Mouse (Mus musculus) spleen, adult 2 months (tissue): Measurements from ENCODE around the gene Kat7. TPM values are rescaled to one million over a fixed set of nuclear protein-coding genes. Genes with fewer than 3 reads are reported as not detected.

Experiments
- DNase-seq, 2 experiments: peaks; one replicate each; pipeline versions ENCODE4 v3.0.0 to v3.0.0-alpha.2; 2012 to 2021; ENCODE audit warnings: low spot score in 2 of 2, low read depth in 1 of 2
- H3K27ac ChIP-seq: fragments of 200-500 bp; 2 replicates; pipeline ENCODE4 v1.5.1; 2012; ENCODE audit warnings: low read length, inconsistent platforms; ENCODE audit not compliant: insufficient read depth
- H3K27me3 ChIP-seq: fragments of 200-500 bp; 2 replicates; pipeline ENCODE4 v1.6.1; 2012; ENCODE audit warnings: mild to moderate bottlenecking, moderate library complexity, low read length, inconsistent platforms; ENCODE audit not compliant: control insufficient read depth, insufficient read depth
- H3K36me3 ChIP-seq: fragments of 200-500 bp; 2 replicates; pipeline ENCODE4 v1.6.1; 2012; ENCODE audit warnings: mild to moderate bottlenecking, low read length, inconsistent platforms; ENCODE audit not compliant: control insufficient read depth, insufficient read depth
- H3K4me1 ChIP-seq: fragments of 200-500 bp; 2 replicates; pipeline ENCODE4 v1.6.1; 2011; ENCODE audit warnings: inconsistent platforms; ENCODE audit not compliant: control insufficient read depth, insufficient read depth, insufficient read length
- H3K4me3 ChIP-seq: fragments of 200-500 bp; 2 replicates; pipeline ENCODE4 v1.5.1; 2011; ENCODE audit warnings: mild to moderate bottlenecking, inconsistent platforms; ENCODE audit not compliant: insufficient read depth, insufficient read length; ENCODE audit errors: extremely low read depth
- CTCF ChIP-seq: fragments of 200-500 bp; IDR thresholded peaks from 2 replicates; pipeline ENCODE4 v1.5.1; 2011; ENCODE audit warnings: mild to moderate bottlenecking, inconsistent platforms; ENCODE audit not compliant: insufficient read depth, insufficient read length, insufficient replicate concordance; ENCODE audit errors: extremely low read depth
- POLR2A ChIP-seq: fragments of 200-500 bp; IDR thresholded peaks from 2 replicates; pipeline ENCODE4 v1.6.1; 2011; ENCODE audit warnings: low read depth, low read length, inconsistent platforms
- WGBS: fragments of 180-500 bp; shearing (Covaris S2); methylation state at CpG from one replicate; pipeline ENCODE4 v1.1.7; 2018; 5-methylcytosine and 5-hydroxymethylcytosine counted together
- polyA plus RNA-seq: library from polyadenylated mRNA; depleted of rRNA; stranded (reverse); fragments of >200 nt; gene quantifications from 2 replicates; pipeline ENCODE4 v1.2.3, GENCODE M21; 2012

Gene Kat7
- polyA plus RNA-seq, 1 experiment: 25.2 TPM

DNA sequence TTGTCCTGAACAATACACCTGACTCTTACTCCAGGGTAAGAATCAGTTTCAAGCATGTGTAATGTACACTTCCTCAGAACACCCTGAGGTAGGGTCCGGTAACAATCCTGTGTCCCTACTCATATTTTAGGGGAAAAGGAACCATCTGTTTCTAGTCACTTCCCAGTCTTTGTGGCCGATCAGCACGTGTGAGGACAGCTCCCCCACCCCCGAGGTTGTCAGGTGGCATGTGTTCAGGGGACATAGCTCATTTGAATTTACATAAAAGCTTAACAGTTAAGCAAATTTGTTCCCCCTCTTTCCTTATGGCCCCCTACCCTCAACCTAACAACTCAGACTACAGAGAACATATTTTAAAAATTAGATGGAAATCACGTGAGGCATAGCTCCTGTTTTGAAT lies 30.6 kb upstream of the Kat7 start:
- peaks cover 14% of the 10 kb centered on the region; the same call in 1 of the 2 replicates for H3K4me1 ChIP-seq
- H3K27me3 ChIP-seq: no peaks in the 10 kb centered on the region
- WGBS: 12% methylated on average over 5 of the region's 5 CpGs
- DNase-seq: no peak
- no peak overlapping the region; the same call in 1 of the 2 replicates for H3K27ac ChIP-seq
- TF ChIP-seq POLR2A: no peak
- no peak for TF ChIP-seq CTCF
- H3K36me3 ChIP-seq: no peaks in the 10 kb centered on the region
- no peak overlapping the region for H3K4me3 ChIP-seq

- Histone ChIP-seq H3K4me3 (no peak overlapping the region), H3K27ac (no peak overlapping the region; the same call in 1 of the 2 replicates), H3K36me3 (no peaks in the 10 kb centered on the region), H3K27me3 (no peaks in the 10 kb centered on the region), H3K4me1 (peaks cover 14% of the 10 kb centered on the region; the same call in 1 of the 2 replicates)
- 73% methylated on average over 1 of the region's 1 CpGs for WGBS
- no peak for TF ChIP-seq POLR2A
- TF ChIP-seq CTCF: no peak
- no peak for DNase-seq
Measured at GRCm38 (mm10) chr11:95340259-95340658, 30.2 kb upstream of the Kat7 start.

DNA sequence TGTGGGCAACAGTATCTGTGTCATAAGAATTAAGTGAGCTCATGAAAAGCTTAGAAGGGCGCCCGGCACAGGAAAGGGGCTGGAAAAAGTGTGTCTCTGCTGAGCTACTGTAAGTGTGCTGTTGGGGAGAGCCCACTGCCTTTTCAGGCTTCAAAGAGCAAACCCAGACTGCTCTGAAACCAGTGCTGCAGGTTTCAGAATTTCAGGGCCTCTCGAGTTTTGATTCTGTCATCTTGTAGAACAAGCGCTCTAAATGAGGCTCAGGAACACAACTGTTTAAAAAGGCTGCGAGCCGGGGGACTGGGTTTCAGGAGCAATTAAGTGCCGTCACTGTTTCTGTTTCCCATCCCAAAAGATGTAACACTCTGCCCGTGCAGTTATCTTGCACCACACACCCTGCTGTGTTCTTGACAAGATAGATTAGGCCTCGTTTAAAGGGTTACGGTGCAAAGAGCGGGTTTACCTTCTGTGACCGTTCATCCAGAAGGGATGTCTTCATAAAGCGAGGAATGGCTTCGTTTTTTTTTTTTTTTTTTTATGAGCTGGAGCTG lies 29.5 kb upstream of the Kat7 start:
- H3K4me3 ChIP-seq: peak overlapping the region; percentile 22
- peak overlapping the region; percentile 26 for H3K27ac ChIP-seq
- H3K27me3 ChIP-seq: no peaks in the 10 kb centered on the region
- 20% methylated on average over 14 of the region's 14 CpGs for WGBS
- peaks cover 14% of the 10 kb centered on the region; the same call in 1 of the 2 replicates for H3K4me1 ChIP-seq
- DNase-seq: no peak
- TF ChIP-seq POLR2A (no peak), CTCF (no peak)
- no peaks in the 10 kb centered on the region for H3K36me3 ChIP-seq

GRCm38 (mm10) chr11:95337846-95338342 lies 27.8 kb upstream of the Kat7 start:
- H3K4me1 ChIP-seq: peaks cover 15% of the 10 kb centered on the region; the same call in 1 of the 2 replicates
- H3K36me3 ChIP-seq: no peaks in the 10 kb centered on the region
- TF ChIP-seq POLR2A (no peak), CTCF (no peak)
- no peak for DNase-seq
- peak overlapping the region; percentile 79 for H3K27ac ChIP-seq
- H3K4me3 ChIP-seq: peak overlapping the region; percentile 67
- H3K27me3 ChIP-seq: no peaks in the 10 kb centered on the region
- WGBS: 2% methylated on average over 9 of the region's 9 CpGs

DNA sequence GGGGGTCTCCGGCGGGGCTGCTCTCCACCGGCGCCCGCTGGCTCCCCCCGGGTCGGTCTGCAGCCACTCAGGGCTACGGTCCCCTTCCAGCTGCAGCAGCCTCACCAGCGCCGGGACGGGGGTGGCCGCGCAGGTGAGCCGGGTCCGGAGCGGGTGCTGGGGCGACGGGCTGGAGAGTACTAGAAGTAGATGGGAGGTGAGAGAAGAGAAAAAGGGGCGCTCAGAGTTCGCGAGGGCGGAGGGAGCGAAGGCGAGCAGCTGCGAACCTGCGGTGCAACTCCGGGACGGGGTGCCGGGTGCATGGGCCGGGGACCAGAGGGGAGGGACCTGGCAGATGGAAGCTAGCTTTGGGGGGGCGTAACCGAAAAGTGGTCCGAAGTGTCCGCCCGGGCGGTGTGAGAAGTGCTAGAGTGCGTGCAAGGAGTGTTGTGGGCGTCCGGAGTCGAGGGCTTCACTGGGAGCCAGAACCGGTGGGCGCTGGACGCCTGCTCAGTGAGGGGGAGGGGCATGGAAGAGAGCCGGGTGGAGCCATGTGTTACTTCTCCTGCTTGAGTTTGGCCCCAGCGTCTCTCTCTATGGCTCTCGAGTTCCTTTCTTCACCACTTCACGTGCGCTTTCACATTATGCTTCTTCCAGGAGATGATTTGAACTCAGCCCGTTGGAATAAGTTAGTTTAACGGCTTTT lies 27.2 kb upstream of the Kat7 start:
- no peak; the same call in 1 of the 2 replicates for TF ChIP-seq POLR2A
- TF ChIP-seq CTCF: no peak
- Histone ChIP-seq H3K4me1 (peaks cover 17% of the 10 kb centered on the region; the same call in 1 of the 2 replicates), H3K27ac (peak overlapping the region; percentile 79), H3K36me3 (no peaks in the 10 kb centered on the region), H3K4me3 (peak overlapping the region; percentile 67), H3K27me3 (no peaks in the 10 kb centered on the region)
- DNase-seq: peak in 1 of 2 experiments; percentile 60
- under 1% methylated on average over 50 of the region's 50 CpGs for WGBS

DNA sequence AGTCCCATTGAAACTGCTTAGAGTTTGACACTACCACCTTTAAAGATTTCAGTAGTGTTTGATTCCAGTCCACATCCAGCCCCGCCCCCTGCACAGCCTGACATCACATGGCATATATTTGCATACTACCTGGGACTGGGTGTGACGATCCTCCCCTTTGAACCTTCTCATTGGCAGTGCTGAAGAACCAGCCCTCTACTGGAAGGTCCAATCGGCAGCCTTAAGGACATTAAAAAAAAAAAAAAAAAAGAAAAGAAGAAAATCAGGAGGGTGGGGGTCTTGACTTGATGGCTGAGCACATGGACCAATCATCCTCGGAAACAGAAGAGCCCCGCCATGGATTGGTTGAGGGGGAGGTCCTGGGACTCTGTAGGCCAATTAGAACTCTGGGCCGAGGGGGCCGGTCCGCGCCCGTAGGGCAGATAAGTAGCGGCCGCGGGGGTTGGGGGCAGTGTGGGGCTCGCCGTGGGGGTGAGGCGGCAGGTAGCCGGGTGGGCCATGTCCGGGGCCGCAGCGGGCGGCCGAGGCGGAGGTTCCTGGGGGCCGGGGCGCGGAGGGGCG lies 26.6 kb upstream of the Kat7 start, which contains the start of gene Fam117a:
Gene Fam117a (plus strand): TSS at position 451 of the 561 bp plus-strand sequence.
- peak; percentile 87 to 96 for DNase-seq
- H3K4me3 ChIP-seq: peak within 1 kb of the TSS; percentile 67
- no peaks in the 10 kb centered on the region for H3K36me3 ChIP-seq
- peak within 1 kb of the TSS; percentile 79 for H3K27ac ChIP-seq
- H3K4me1 ChIP-seq: peaks cover 17% of the 10 kb centered on the region; the same call in 1 of the 2 replicates
- TF ChIP-seq CTCF (no peak), POLR2A (peak; percentile 91)
- WGBS: 2% methylated on average over 26 of the region's 27 CpGs
- H3K27me3 ChIP-seq: no peaks in the 10 kb centered on the region
